Mouse (Mus musculus): Measurements from ENCODE around the gene Thap3. TPM values are rescaled to one million over a fixed set of nuclear protein-coding genes. Genes with fewer than 3 reads are reported as not detected.

The Thap3 gene
- total RNA-seq, 2 experiments from 2014 or later: 24.4 to 28.2 TPM

DNA sequence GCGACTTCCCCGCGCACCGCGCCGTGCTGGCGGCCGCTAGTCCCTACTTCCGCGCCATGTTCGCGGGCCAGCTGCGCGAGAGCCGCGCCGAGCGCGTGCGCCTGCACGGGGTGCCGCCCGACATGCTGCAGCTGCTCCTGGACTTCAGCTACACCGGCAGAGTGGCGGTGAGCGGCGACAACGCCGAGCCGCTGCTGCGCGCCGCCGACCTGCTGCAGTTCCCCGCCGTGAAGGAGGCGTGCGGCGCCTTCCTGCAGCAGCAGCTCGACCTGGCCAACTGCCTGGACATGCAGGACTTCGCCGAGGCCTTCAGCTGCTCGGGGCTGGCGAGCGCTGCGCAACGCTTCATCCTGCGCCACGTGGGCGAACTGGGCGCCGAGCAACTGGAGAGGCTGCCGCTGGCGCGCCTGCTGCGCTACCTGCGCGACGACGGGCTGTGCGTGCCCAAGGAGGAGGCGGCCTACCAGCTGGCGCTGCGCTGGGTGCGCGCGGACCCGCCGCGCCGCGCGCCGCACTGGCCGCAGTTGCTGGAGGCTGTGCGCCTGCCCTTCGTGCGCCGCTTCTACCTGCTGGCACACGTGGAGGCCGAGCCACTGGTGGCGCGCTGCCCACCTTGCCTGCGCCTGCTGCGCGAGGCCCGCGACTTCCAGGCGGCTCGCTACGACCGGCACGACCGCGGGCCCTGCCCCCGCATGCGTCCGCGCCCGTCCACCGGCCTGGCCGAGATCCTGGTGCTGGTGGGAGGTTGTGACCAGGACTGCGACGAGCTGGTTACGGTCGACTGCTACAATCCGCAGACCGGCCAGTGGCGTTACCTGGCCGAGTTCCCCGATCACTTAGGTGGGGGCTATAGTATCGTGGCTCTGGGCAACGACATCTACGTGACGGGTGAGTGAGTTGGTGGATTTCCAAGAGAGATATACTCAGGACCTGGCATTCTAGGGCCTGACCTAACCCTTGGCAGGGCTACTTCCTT, 20.6 kb upstream of the Thap3 start:
- DNase-seq (ENCODE audit: low spot score in 2 of 2): peak; percentile 69 to 75

- peak; percentile 91 to 95 for DNase-seq (ENCODE audit: low spot score in 2 of 2)
Observed at GRCm38 (mm10) chr4:152008622-152009075, 19.9 kb upstream of the Thap3 start, which contains the start of gene Klhl21. TSS of gene Klhl21 (plus strand) at chr4:152008803.

GRCm38 (mm10) chr4:152008148-152008500, 19.3 kb upstream of the Thap3 start:
- no peak for DNase-seq (ENCODE audit: low spot score in 2 of 2)

GRCm38 (mm10) chr4:152007481-152008147, 18.8 kb upstream of the Thap3 start:
- no peak for DNase-seq (ENCODE audit: low spot score in 2 of 2)

- DNase-seq (ENCODE audit: low spot score in 2 of 2): no peak
Observed at GRCm38 (mm10) chr4:152006812-152007211, 18.0 kb upstream of the Thap3 start.

DNA sequence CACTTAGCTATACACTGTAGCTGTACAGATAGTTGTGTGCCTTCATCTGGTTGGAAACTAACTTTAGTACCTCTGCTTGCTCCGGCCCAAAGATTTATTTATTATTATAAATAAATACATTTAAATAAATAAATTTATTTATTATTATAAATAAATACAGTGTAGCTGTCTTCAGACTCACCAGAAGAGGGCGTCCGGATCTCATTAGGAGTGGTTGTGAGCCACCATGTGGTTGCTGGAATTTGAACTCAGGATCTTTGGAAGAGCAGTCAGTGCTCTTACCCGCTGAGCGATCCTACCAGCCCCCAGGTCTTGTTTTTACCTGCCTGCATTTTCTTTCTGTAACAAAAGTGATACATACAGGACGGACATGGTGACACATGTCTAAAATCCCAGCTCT, 17.3 kb upstream of the Thap3 start:
- DNase-seq (ENCODE audit: low spot score in 2 of 2): no peak

DNA sequence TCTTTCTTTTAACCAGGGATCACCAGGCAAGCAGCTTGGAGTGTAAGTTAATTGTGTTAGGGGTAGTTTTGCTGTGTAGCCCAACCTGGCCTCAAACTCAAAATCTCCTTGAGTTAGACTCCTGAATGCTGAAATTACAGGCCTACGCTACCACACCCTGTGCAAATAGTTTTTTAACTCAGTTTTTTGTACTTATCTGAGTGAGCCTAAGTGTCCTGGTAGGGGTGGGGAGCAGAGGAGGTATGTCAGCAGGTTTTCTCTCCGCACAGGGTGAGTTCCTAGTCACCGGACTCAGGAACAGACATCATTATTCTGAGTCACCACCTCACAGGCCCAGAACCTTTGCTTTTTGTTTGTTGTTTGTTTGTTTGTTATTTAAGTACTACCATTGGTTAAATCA, 13.3 kb upstream of the Thap3 start:
- no peak for DNase-seq (ENCODE audit: low spot score in 2 of 2)

DNA sequence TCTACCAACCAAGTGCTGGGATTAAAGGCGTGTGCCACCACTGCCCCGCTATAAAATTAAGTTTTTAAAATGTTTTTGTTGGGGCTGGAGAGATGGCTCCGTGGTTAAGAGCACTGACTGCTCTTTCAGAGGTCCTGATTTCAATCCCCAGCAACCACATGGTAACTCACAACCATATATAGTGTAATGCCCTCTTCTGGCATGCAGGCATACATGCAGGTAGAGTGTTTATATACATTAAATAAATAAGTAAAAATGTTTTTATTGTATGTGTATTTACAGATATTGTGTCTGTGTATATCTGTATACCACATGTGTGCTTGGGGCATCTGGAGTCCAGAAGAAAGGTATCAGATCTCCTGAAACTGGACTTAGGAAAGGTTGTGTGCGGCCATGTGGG, 12.5 kb upstream of the Thap3 start:
- no peak for DNase-seq (ENCODE audit: low spot score in 2 of 2)

DNA sequence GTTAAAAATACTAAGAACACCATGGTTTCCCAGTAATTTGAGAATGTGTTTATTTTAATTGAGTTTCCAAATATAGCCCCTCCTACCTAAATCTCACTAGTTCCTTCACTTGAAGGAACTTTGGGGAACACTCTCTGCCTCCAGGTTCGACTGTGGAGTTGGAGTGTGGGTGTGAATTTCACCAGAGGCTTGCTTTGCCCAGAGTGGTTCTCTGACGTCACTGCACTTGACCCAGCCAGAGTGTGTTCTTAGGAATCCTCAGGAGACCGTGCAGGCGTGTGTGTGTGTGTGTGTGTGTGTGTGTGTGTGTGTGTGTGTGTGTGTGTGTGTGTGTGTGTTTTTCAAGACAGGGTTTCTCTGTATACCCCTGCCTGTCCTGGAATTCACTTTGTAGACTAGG, 12.1 kb upstream of the Thap3 start:
- no peak for DNase-seq (ENCODE audit: low spot score in 2 of 2)

DNA sequence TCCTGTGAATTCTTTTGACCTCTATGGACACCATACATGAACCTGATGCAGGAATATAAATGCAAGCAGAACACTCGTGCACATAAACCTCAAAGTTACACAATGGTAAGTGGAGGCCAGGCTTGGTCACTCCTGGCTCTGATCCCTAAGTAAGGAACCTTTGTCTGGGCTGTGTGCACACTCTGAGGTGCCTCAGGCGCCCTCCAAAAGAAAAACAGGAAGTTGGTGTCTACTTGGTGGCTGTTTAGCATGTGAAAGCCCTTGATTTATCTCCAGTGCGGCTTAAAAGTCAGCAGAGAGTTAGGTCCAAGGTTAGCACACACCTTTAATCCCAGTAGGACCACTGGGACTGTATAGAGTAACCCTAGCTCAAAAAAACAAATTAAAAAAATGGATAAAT, 10.7 kb upstream of the Thap3 start:
- no peak for DNase-seq (ENCODE audit: low spot score in 2 of 2)

- no peak for DNase-seq (ENCODE audit: low spot score in 2 of 2)
Observed at GRCm38 (mm10) chr4:151997701-151998100, 8.9 kb upstream of the Thap3 start.

GRCm38 (mm10) chr4:151996951-151997222, 8.1 kb upstream of the Thap3 start:
- DNase-seq (ENCODE audit: low spot score in 2 of 2): no peak

GRCm38 (mm10) chr4:151996173-151996950, 7.6 kb upstream of the Thap3 start, which contains the start of gene Phf13:
TSS of gene Phf13 (minus strand) at chr4:151996258.
- DNase-seq (ENCODE audit: low spot score in 2 of 2): peak; percentile 98 to 100

DNA sequence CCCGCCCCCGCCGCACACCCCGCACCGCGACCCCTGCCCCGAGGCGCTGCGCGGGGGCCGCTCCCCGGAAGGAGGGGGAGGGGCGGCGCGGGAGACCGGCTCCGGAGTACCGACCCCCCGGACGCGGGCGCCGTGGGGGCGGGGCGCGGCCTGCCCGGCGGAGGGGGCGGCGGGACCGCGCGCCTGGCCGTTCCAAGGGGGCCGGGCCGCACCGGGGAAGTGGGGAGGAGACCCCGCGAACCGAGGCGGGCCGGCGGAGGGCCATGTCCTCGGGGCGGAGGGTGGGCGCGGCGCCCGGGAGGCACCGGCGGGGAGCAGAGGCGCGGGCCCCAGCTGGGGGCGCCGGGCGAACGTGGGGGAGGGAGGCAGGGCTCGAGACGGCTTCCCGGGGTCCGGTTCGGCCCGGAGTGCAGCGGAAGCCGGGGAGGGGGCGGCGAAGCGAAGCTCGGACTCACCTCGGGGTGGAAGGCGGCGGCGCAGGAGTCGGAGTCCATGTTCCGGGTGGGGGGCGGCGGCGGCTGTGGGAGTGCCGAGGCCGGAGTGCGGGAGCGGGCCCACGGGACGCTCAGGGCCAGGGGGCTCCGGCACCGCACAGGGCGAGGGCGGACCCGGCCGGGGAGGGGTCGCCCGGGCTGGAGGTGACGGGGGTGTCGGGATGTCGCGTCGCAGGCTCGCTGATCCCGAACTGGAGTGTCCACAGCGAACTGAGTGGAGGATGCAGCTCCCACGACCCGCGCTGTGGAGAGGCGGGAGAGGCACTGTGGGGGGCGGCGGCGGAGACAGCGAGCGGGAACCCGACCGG, 6.8 kb upstream of the Thap3 start:
- no peak for DNase-seq (ENCODE audit: low spot score in 2 of 2)

- no peak for DNase-seq (ENCODE audit: low spot score in 2 of 2)
Observed at GRCm38 (mm10) chr4:151994228-151995171, 5.7 kb upstream of the Thap3 start.

- DNase-seq (ENCODE audit: low spot score in 2 of 2): no peak
Observed at GRCm38 (mm10) chr4:151993035-151993434, 4.2 kb upstream of the Thap3 start.

DNA sequence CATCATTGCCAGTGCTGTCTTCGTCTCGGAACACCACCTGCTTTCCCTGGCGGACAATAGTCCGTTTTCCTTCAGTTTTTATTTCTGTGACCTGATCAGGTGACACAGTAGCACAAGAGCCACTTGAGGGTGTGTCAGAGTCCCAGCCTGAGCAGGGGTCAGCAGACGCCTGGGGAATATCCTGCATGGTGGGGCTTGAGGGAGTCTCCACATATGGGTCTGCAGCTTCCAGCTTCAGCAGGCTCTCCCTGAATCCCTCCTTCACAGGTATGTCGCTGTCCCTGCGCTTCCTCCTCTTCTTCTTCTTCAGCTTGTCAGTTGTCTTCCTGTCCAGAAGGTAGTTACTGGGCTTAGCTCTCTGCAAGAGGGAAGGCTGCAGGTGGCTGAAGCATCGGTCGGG, 3.3 kb upstream of the Thap3 start:
- no peak for DNase-seq (ENCODE audit: low spot score in 2 of 2)

DNA sequence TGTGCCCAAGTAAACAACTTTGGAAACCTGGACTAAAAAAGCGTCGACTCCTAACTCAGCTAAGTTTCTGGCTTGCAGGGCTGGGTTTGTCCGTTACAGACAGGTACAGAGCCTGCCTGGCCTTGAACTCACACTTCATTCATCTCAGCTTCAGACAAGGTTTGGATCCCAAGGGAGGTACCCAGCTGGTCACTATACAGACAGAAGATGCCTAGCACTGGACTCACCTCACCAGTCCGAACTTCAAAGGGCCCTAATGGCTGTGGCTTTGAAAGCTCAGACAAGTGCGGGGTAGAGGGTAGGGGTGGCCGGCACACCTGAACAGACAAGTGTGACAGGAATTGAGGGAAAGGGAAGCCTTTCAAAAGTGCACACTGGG, 302 bp upstream of the Thap3 start:
- DNase-seq (ENCODE audit: low spot score in 2 of 2): no peak

DNA sequence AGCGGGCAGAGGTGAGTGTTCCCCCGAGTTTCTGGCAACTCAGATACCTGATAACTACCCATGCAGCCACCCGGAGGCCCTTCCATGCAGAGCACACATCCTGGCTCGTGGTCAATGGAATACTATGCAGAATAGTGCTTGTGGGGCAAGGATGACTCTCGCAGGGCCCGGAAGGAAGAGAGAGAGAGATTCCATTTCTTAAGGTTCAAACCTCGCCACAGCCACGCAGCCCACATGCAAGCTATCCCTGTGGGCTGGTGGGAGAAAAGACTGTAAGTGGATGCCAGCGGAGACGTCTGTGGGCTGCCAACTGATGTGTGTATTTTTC, 819 bp downstream of the Thap3 start:
- no peak for DNase-seq (ENCODE audit: low spot score in 2 of 2)

DNA sequence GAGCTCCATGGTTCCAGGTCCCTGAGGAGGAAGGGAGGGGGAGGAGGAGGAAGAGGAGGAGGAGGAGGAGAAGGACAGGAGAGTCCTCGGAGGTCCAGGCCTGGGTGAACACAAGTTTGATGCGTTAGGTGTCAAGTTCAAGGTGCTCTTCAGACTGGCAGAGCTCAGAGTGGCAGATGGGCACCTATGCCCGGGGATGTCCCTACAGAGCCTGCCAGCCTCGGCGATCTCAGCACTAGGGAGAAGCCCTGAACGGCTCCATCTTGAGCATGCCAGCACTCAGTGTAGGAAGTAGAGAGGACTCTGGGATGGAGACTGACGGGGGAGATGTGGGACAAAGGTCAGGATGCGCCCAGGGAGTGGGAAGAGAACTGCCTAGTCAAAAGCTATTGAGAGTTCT, 2.1 kb downstream of the Thap3 start:
- no peak for DNase-seq (ENCODE audit: low spot score in 2 of 2)

Data from layer of hippocampus, adult 18-20 months (tissue).